Mouse (Mus musculus) brain, embryonic 14.5 days (tissue): ENCODE measurements at regions not wholly inside any gene's neighbourhood (a gene's known extent, or its start where the extent isn't known, plus 50 kb on each side); places are given as distances from the start of the nearest gene placed in this dataset.

Source experiments
- DNase-seq: peaks from one replicate; pipeline ENCODE4 v3.0.0-alpha.2; 2011; ENCODE audit warnings: low read depth
- CTCF ChIP-seq: fragments of 200-500 bp; IDR thresholded peaks from 2 replicates; pipeline ENCODE4 v1.5.1; 2012; ENCODE audit warnings: inconsistent platforms, mild to moderate bottlenecking, moderate library complexity, borderline replicate concordance; ENCODE audit not compliant: insufficient read depth, insufficient read length; ENCODE audit errors: extremely low read depth
- POLR2A ChIP-seq: fragments of 200-500 bp; IDR thresholded peaks from 2 replicates; pipeline ENCODE4 v1.6.1; 2012; ENCODE audit warnings: mild to moderate bottlenecking, inconsistent platforms, borderline replicate concordance; ENCODE audit not compliant: poor library complexity, insufficient read depth, insufficient read length, severe bottlenecking; ENCODE audit errors: extremely low read depth

GRCm38 (mm10) chr2:137598136-137598535 is 481.7 kb upstream of the Jag1 start:
- no peak for DNase-seq
- no peak for TF ChIP-seq CTCF
- TF ChIP-seq POLR2A: no peak

GRCm38 (mm10) chr2:137594509-137594908 is 478.1 kb upstream of the Jag1 start:
- DNase-seq: no peak
- no peak for TF ChIP-seq CTCF
- TF ChIP-seq POLR2A: no peak

- no peak for TF ChIP-seq CTCF
- no peak for TF ChIP-seq POLR2A
- DNase-seq: no peak
Observed at GRCm38 (mm10) chr2:137591551-137591950, 475.1 kb upstream of the Jag1 start.

- no peak for DNase-seq
- TF ChIP-seq CTCF (no peak), POLR2A (no peak)
Observed at GRCm38 (mm10) chr2:137581491-137581890, 465.0 kb upstream of the Jag1 start.

GRCm38 (mm10) chr2:137575750-137576149 is 459.3 kb upstream of the Jag1 start:
- no peak for DNase-seq
- TF ChIP-seq POLR2A: no peak
- no peak for TF ChIP-seq CTCF

GRCm38 (mm10) chr2:137574845-137575449 is 458.5 kb upstream of the Jag1 start:
- peak; percentile 46 for DNase-seq
- TF ChIP-seq POLR2A (no peak), CTCF (no peak)

- no peak for DNase-seq
- TF ChIP-seq CTCF (no peak), POLR2A (no peak)
Observed at GRCm38 (mm10) chr2:137571146-137571545, 454.7 kb upstream of the Jag1 start.

GRCm38 (mm10) chr2:137566619-137567018 is 450.2 kb upstream of the Jag1 start:
- TF ChIP-seq CTCF: no peak
- no peak for TF ChIP-seq POLR2A
- no peak for DNase-seq

GRCm38 (mm10) chr2:137564064-137564624 is 447.7 kb upstream of the Jag1 start:
- no peak for TF ChIP-seq CTCF
- TF ChIP-seq POLR2A: no peak
- no peak for DNase-seq

- TF ChIP-seq POLR2A: no peak
- TF ChIP-seq CTCF: no peak
- peak; percentile 82 for DNase-seq
Observed at GRCm38 (mm10) chr2:137560366-137560765, 443.9 kb upstream of the Jag1 start.

GRCm38 (mm10) chr2:137553871-137554270 is 437.4 kb upstream of the Jag1 start:
- no peak for TF ChIP-seq CTCF
- TF ChIP-seq POLR2A: no peak
- DNase-seq: no peak

GRCm38 (mm10) chr2:137536581-137536980 is 420.1 kb upstream of the Jag1 start:
- no peak for DNase-seq
- TF ChIP-seq CTCF (no peak), POLR2A (no peak)

- DNase-seq: no peak
- TF ChIP-seq CTCF: no peak
- TF ChIP-seq POLR2A: no peak
Observed at GRCm38 (mm10) chr2:137516271-137516670, 399.8 kb upstream of the Jag1 start.

GRCm38 (mm10) chr2:137515043-137515442 is 398.6 kb upstream of the Jag1 start:
- TF ChIP-seq POLR2A: no peak
- TF ChIP-seq CTCF: no peak
- DNase-seq: no peak
